Mouse (Mus musculus) lung, postnatal 0 days (tissue): ENCODE results near the gene Clic1.

Experiments
- CTCF ChIP-seq: IDR thresholded peaks from 2 replicates; pipeline ENCODE4 v1.5.1; 2016; ENCODE audit warnings: antibody characterized with exemption, mild to moderate bottlenecking
- EP300 ChIP-seq: IDR thresholded peaks from 2 replicates; pipeline ENCODE4 v1.6.1; 2016; ENCODE audit warnings: antibody characterized with exemption, mild to moderate bottlenecking, control low read depth

DNA sequence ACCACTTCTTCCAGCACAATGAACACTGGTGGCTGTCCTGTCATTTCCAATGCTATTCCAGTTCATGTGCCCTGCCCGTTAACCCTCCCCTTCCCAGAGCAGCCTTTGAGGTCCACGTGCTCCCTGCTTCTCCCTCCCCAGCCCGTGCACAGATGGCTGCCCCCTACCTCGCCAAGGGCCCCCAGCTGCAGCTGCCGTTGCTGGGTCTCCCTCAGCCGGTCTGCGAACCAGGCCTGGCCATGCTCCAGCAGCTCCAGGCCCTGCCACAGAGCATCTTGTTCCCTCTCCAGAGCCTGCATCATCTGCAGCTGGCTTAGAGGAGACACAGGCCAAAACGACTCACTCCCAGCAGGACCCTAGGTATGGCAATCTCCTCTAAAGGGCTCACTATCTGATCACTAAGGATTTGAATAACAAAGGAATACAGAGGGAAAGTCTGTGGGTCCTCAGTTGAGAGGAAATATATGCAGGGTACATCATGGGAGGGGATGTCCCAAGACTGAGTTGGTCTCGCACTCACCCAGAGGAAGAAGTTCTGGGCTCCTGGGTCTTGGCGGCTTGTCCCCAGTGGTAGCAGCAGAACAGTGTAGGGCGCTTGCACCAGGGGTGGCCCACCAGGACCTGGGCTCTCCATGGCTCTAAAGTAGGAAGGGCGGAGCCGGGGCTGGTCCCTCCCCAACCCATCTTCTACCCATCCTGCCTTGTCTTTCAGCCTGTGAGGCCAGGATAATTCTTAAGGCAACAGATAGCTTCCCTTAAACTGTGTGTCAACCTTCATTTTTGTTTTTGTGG is 22.3 kb upstream of the Clic1 start, which contains the start of gene Sapcd1:
- TF ChIP-seq CTCF (no peak), EP300 (no peak)
